Mouse (Mus musculus): ENCODE data around the gene Dsp.

Dsp gene

DNA sequence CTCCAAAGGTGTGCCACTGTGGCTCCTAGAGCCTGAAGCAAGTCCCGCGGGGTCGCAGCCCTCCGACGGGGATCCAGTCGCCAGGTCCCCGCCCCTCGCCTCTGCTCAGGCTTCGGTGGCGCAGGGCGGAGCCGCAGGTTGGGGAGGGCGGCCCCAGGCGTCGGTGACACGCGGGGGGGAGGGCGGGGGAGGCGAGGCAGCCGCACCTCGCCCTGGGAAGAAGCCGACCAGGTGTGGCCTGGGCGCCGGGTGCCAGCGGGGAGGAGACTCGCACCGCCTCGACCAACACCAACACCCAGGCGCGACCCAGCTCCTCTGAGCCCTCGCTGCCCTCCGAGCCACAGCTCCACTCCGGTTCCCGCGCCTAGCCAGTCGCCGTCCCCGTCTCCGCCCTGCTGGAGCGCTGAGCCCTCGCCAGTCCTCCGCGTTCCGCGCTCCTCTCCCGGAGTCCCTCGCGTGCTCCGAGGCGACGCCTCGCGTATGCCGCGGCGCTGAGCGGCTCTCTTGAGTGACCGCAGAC lies at the start of gene Dsp:
Dsp (plus strand) TSS at position 226 of the 520 bp plus-strand sequence.
- CTCF ChIA-PET: no interaction called here

DNA sequence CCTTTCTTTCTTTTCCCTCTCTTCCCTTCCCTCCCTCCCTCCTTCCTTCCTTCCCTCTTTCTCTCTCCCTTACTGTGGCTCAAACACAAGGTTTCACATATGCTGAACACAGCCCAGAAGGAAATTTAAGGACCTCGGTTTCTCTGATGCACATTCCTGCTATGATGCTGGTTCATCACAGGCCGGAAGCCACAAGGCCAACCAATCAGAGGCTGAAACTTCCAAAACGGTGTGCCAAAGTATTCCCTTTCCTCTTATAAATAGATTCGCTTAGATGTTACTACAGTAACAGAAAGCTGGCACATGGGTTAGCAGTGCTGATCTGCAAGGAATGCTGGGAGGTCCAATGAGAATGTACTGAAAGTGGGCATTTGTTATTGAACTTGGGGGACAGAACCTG lies 47.7 kb upstream of the Dsp start:
- CTCF ChIA-PET: no interaction called here

DNA sequence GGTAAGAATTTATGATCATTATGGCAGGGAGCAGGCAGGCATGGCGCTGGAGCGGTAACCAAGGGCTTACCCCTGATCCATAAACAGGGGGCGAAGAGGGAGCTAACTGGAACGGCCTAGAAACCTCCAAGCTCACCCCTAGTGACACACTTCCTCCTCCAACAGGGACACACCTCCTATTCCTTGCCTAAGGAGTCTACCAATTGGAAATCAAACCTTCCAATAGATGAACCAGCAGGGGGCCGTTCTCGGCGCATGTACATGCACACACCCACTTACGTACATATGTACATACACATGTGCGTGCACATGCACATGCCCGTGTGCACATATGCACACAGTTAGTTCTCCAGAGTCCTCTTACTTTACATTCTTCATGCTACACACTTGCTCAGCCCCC lies 46.6 kb upstream of the Dsp start:
- CTCF ChIA-PET: no interaction called here

DNA sequence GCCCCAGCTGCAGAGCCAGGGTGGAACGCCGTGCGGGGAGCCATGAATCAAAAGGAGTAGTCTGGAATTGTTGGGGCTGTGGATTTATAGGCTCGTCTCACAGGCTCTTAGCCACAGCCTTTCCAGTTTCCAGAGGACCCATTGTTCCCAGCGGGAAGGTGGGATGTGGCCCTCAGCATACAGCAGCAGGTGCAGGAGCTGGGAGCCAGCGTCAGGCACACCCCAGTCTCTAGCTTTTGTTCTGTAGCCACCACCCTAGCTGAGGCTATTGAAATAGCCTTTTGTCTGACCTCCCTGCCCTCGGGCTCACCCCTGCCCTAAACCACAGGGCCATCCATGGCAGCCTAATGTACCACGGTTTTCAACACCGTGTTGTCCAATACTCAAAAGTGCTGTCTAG lies 42.0 kb upstream of the Dsp start:
- CTCF ChIA-PET: no interaction called here

DNA sequence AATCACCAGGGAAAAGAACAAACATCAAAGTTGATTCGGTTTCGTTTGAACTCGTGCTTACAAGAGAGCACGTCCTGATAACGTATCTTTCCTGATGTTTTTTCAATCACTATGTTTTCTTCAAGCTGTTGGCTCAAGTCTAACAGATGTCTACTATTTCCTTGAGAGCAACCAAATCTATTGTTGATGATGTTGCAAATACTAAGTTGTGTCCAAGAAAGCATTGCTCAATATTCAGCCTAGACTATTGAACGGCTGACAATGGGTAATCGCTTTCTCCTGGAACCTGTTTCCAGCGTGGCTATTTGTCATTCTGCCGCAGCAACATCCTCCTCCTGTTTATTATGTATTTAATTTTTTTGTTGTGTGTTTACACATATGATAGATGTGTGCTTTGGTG lies 28.8 kb upstream of the Dsp start:
- CTCF ChIA-PET: no interaction called here

DNA sequence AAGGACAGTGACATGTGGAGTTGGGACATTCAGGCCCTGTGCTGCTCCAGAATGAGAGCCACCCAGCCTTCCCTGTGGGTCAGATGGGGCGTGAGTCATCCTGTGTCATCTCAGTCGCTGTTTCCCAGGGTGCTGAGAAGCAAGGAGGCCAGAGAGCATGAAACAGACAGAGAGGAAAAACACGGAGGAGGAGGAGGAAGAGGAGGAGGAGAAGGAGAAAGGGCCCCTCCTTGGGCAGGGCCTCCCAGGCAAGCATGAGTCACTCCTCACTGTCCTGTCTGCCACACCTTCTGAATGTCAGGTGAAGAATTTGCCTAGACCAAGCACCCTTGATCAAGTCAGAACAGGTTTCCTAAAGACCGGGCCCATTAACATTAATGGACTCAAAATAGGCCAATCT lies 27.4 kb upstream of the Dsp start:
- CTCF ChIA-PET: no interaction called here

DNA sequence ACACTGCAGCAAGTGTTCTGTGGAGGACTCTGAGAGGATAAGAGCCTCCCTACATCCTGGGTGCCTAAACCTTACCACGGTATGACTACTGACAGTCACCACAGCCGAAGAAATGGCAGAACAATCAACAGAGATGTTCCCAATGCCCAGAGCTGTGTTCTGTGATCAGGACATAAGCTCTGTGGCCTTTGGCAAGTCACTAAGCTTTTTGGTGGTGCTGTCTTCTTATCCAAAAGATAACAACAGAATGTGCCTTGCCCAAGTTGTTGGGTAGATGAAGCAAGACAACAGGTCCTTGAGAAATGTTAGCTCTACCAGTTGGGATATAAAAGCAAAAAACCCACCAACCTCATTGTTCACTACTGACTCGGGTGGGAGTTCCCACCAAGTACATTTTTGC lies 23.4 kb upstream of the Dsp start:
- CTCF ChIA-PET: no interaction called here

DNA sequence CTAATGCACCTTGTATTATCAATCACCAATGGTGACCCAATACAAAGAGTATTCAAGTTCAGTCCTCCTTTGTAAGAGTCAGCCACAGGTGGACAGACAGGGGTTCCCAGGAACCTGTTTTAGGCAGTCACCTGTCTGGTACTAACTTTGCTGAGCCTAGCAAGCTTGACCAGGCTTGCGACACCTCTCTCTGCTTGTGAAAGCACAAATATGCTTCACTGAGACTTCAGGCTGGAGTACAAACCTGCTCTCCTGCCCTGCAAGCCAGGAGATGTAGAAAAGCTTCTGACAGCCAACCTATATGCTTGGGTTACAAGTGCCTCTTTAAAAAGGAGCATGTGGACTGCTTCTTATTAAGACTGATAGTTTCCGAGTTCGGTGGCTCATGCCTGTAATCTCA lies 22.8 kb upstream of the Dsp start:
- CTCF ChIA-PET: no interaction called here

DNA sequence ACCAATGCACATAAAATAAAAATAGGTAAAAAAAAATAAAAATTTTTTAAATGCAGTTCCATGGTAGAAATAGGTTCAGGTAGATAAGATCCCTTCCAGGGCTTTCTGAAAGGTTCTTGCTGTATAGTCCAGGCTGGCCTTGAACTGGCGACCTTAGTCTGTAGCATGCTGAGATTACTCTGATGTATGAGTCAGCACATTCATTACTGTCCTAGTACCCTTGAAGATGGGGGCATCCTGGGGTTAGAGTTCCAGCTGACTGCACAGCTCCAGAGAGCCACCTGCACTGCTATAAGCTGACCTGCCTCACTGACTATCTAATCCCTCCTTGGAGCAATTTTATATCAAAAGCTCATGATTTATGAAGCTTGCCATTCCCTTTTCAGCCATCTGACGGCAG lies 21.6 kb upstream of the Dsp start:
- CTCF ChIA-PET: no interaction called here

DNA sequence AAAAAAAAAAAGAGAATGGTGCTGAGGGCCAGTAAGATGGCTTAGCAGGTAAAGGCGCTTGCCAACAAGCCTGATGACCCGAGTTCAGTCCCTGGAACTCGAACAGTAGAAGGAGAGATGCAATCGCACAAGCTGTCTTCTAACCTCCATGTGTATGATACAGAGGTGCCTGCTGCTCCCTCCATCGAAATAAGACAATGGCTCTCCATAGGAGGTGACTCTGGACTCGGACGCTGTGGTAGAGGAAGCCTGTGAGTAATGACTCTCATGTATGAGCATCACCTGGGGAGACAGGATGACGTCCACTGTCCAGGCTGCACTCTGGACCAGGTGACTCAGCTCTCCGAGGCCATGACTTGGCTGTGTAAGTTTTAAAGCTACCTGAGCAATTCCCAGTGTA lies 21.0 kb upstream of the Dsp start:
- CTCF ChIA-PET: no interaction called here

DNA sequence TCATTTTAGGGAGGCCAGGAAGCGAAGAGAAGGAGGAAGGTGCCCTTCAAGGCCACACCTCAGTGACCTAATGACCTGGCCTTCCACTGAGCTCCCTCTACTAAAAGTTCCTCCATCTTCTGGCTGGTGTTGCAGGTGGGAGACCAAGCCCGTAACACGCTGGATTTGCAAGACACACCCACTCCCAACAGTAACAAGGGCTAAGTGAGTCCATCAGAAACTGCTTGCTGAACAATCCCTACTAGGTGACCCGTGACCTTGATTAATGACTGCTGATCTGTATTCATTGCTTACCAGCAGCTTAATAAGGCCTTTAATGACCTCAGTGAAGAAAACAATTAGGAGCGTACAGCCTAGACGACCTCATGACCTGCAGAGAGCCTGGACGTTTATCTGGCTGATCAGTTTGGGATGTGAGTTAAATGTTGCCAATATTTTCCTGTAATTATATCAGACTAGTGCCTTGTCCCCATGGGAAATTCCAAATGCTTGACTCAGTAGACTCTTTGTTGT lies 18.0 kb upstream of the Dsp start:
- CTCF ChIA-PET: no interaction called here

DNA sequence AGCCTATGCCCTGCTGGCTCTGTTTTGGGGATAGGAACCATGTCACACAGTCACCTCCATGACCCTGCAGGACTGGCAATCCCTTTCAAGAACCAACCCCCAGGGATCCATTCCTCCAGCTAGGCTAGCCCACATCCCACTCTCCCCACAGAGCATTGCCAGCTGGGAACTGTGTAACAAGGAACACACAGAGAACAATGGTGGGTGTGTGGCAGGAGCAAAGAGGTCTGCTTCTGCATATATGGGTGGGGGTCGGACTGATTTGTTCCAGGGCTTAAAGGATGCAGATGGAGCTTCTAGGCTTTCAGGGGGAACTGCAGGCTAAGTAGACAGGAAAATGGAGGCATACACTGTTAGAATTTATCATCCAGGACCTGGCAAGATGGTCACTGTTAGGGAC lies 10.6 kb upstream of the Dsp start:
- CTCF ChIA-PET: no interaction called here

DNA sequence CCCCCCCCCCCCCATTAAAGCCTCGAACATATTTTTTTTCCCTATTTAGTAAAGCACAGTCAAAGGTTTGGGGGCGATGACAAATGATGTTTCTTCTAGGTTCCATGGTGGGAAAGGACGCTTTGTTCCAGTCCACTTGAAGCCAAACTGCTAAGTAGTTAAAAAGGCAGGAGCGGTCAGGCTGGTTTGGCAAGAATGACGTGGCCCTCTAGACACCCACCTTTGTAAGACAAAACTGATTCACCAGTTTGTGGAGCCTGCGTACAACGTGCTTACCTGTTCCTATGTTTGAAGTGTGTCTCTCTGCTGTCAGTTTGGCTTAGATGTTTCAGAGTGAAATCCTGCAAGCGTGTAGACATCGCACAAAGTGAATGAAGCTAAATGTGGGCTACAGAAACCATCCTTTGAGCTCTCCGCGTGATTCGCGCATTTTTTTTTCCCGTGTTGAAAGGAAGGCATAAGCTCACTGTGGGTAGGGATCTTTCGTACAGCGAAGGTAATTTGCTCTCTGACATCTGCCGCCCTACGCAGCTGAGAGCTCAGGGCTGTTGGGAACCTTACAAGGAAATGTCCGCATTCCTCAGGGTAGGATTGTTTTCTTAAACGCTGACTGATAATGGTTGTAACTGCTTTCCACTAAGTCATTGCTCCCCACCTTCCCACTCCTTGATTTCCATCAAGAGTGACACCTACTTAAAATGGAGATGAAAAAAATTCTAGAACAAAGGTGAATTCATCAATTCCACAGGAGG lies 6.0 kb upstream of the Dsp start:
- CTCF ChIA-PET: no interaction called here

DNA sequence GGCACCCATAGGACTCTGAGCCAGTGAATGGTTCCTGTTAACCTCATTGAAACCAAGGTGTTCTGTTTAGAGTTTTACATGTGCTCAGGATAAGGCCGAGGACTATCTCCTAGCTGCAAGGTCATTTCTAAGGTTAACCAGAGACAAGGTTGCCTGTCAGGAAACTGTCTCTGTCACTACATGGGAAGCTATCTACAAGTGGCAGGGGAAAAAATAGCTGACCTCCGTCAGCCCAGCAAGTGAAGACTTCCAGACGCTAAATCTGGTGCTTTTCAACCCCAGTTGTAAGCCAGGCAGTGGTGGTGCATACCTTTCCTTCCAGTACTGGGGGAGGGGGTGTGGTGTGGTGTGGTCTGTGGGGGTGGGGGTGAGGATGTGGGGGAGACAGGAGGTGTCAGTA lies 2.7 kb upstream of the Dsp start:
- CTCF ChIA-PET: interaction anchor here (0.7 kb wide), 1 partner anchor 472 kb away, joined by 3 read pairs; no protein-coding TSS in a partner anchor

DNA sequence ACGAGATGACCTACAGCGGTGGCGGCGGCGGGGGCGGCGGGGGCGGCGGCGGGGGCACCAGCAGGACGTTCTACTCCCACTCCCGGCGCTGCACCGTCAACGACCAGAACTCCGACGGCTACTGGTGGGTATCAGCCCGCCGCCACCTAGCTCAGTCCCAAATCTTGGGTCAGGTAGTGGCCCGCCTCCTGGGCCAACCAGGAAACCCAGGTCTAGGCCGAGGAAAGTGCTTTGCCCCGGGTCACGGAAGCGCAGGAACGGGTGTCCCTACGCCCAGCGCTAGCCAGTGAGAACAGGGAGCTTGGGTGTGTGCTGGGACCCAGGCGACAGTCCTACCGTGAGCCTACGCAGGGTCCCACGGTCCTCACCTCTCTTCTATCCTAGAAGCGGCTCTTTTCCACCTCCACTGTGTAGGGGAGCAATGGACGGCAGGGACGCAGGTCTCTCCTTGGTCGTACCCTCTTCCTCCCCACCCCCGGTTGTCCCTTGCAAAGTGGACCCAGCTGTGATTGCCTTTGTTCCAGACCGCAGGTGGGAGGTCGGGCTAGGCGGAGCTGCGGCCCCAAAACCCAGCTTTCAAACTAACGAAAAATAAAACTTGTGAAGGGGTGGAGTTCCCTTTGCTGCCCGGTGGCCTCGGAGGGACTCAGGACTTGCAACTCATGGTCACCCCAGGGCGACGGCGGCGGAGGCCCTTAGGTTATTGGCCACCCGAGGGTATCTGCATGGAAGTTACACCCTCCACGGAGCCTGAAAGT lies 756 bp downstream of the Dsp start:
- CTCF ChIA-PET: no interaction called here

DNA sequence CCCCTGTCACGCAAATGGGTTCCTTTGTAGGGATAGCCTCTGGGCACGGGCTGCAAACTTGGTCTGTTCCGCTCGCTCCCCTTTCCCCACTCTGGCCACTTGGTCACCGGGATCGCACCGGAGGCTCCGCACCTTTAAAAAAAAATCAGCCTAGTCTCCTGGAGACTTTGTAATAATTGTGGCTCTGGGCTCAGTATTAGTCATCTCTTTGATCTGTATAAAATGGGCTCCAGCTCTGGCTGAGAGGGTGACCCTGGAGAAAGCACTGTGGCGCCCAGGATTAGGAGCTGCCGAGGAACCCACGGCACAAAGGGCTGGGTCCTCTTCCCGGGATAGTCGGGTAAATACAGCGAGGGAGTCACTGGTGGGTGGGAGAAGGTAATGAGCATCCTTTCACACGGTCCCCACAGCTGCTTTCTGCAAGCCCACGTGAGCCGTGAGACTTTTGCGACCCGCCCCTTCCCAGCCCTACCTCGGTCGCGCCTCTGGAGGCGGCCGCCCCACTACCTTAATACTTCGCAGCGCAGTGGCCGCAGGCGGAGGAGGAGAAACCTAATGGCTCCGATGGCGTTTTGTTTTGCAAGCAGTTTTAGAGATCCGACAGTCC lies 1.4 kb downstream of the Dsp start:
- CTCF ChIA-PET: no interaction called here

DNA sequence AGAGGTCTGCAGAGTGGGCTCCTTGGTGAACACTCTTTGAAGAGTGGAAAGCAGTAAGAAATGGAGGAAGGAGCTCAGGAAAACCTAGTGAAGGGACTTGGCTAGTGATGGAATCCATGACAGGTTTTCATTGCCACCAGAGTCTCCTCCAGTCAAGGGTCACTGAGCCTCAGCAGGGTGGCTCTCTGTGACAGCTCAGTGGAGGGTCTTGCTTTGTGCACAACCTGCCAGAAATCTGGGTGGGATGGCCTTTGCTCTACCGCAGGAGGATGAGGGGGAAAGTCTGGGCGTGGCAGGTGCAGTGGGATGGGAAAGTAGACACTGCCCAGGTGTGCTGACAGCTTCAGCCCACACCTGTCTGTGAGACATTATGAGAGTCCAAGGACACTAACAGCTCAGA lies 4.4 kb downstream of the Dsp start:
- CTCF ChIA-PET: interaction anchor here (0.7 kb wide), 1 partner anchor 791 kb away, joined by 3 read pairs; no protein-coding TSS in a partner anchor

DNA sequence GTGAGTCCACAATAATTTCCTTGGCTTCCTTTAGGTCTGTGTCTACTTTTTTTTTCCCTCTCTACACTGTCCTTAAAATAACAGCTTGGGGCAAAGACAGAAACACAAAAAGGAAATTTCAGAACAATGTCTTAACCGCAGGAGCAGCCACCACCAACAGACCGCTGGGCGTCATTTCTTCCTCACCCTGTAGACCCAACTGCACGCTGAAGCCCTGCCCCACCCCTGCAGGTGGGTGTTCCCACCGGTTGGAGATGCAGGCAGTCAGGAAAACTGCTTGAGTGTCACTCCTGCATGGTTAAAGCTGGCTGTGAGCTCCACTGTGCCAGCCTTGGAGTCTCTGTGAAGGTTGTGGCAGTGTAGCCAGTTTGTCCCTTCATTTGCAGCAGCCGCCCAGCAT lies 6.5 kb downstream of the Dsp start:
- CTCF ChIA-PET: no interaction called here

DNA sequence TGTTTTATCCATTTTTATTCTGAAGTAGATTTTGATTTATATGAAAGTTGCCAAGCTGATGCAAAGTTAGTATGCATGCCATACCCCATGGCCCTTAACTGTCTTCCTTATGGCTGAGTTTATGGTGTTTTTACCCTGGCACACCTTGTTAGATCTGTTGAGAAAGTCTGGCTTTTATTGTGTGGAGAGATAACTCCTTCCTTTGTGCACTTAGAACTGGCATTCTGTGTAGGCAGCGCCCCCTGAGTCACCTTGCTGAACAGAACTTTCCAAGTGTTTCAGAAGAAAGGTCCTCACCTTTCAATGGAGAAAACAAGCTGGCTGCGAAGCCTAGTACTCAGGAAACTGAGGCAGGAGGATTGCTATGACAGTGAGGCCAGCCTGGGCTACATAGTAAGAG lies 10.9 kb downstream of the Dsp start:
- CTCF ChIA-PET: no interaction called here

DNA sequence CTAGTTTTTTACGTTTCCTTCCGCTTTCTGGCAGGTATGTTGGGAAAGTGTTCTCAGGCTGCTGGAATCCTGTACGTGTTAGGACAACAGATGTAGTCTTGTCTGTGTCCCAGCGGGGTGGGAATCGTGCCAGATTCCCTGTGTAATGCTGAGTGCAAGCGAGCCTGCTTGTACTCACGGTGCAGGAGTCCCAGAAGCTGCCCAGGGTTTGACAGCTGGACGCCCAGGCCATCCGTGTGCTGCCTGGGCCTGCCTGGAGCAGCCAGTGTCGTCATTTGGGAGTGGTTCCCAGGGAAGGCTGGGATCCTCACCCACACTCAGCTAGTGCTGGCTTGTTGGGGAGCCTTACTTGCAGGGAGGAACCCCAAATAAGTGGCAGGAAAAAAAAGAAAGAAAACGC lies 11.6 kb downstream of the Dsp start:
- CTCF ChIA-PET: no interaction called here

DNA sequence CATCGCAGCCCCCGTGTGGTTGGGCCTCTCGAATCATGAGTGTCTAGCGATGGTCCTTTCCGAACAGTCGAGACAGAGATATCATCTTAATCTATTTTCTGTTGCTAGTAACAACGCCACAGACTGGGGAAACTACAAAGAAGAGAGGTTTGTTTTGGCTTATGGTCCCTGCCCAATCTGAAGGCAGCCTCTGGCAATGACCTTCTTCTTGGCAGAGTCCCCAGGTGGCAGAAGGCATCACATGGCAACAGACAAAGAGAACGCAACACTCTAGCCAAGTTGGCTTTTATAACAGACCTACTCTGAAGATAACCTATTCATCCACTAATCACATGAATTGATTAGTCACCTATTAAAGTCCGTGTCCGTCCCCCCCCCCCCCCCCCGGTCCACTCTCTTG lies 13.8 kb downstream of the Dsp start:
- CTCF ChIA-PET: no interaction called here

DNA sequence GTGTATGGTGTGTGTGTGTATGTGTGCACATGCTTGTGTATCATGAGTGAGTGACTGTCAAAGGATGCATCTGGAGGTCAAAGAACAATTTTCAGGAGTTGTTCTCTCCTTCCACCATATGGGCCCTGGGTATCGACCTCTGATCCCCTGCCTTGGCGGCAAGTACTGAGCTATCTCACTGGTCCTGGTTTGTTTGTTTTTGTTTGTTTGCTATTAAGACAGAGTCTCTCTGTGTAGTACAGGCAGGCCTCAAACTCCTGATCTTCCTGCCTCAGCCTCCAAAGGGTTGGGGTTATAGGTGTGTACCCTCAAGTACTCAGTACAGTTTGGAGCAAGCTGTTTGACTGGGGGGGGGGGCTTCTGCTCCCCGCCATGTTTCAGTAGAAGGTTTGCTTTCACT lies 16.0 kb downstream of the Dsp start:
- CTCF ChIA-PET: no interaction called here

DNA sequence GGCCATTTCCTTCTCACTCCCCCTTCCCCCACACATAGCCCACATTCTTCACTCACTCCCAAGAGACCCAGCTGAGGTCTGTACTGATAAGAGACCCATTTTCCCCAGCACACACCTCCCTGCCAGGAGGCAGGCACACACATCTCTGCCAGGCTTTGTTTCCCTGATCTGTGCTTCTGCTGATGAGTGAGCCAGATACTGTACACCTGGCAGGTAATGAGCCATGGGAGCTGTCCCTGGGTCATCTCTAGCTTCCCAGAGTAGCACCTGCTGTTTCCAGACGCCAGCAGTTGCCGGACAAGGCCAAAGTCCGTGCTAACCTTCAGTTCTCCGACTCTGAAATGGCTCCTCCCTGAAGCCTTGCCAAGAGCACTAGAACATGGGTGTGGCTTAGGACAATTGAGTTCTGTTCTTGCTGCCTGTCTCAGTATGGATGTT lies 19.6 kb downstream of the Dsp start:
- CTCF ChIA-PET: no interaction called here
